Mouse (Mus musculus) lung, adult 2 months (tissue): ENCODE measurements around the gene Rftn1. TPM values are rescaled to one million over a fixed set of nuclear protein-coding genes. Genes with fewer than 3 reads are reported as not detected.
A peak's percentile ranks its signal among the peaks of the same experiment; 100 is the strongest.

ENCODE experiments used
- DNase-seq: peaks from one replicate; pipeline ENCODE4 v3.0.0; 2022
- H3K4me1 ChIP-seq: fragments of 200-500 bp; 2 replicates; pipeline ENCODE4 v1.6.1; 2011; ENCODE audit warnings: low read length; ENCODE audit not compliant: control insufficient read depth, insufficient read depth
- H3K4me3 ChIP-seq: fragments of 200-500 bp; replicated peaks from 2 replicates; pipeline ENCODE3; 2011; ENCODE audit warnings: low read depth, mild to moderate bottlenecking, control low read depth, low read length; ENCODE audit errors: extremely low read depth
- CTCF ChIP-seq: fragments of 200-500 bp; IDR thresholded peaks from 2 replicates; pipeline ENCODE4 v1.5.1; 2011; ENCODE audit warnings: mild to moderate bottlenecking, low read length, control low read depth; ENCODE audit not compliant: insufficient read depth
- POLR2A ChIP-seq: fragments of 200-500 bp; IDR thresholded peaks from 2 replicates; pipeline ENCODE4 v1.6.1; 2011; ENCODE audit warnings: low read depth, mild to moderate bottlenecking, control low read depth, low read length, borderline replicate concordance; ENCODE audit errors: extremely low read depth
- WGBS: fragments of 180-500 bp; shearing (Covaris S2); methylation state at CpG from one replicate; pipeline ENCODE4 v1.1.7; 2018; 5-methylcytosine and 5-hydroxymethylcytosine counted together
- polyA plus RNA-seq: library from polyadenylated mRNA; depleted of rRNA; stranded (reverse); fragments of >200 nt; gene quantifications from 2 replicates; pipeline ENCODE4 v1.2.3, GENCODE M21; 2012

The Rftn1 gene
- polyA plus RNA-seq, 1 experiment = 32.4 TPM

DNA sequence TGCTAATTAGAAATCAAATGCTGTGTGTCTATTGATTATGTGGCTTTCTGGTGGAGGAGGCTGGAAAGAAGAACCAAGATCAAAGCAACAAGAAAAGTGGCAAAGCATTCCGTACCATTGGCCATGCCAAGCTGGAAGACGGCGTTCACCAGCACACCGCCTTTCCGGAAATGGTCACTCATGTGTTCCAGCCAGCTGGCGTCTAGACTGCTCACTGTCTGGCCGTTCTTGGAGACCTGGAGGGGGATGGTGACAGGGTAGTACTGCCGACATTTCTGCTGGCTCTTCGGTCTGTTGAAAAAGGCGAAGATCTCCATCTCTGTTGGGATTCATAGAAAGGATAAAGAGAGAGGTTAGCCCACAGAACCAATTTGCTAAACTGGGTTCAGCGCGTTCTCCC lies 143.3 kb downstream of the Rftn1 start:
- DNase-seq = no peak
- WGBS = 92% methylated on average over 12 of the region's 12 CpGs
- Histone ChIP-seq H3K4me1 (no peaks in the 10 kb centered on the region), H3K4me3 (no peak overlapping the region)
- no peak for TF ChIP-seq POLR2A
- no peak for TF ChIP-seq CTCF

DNA sequence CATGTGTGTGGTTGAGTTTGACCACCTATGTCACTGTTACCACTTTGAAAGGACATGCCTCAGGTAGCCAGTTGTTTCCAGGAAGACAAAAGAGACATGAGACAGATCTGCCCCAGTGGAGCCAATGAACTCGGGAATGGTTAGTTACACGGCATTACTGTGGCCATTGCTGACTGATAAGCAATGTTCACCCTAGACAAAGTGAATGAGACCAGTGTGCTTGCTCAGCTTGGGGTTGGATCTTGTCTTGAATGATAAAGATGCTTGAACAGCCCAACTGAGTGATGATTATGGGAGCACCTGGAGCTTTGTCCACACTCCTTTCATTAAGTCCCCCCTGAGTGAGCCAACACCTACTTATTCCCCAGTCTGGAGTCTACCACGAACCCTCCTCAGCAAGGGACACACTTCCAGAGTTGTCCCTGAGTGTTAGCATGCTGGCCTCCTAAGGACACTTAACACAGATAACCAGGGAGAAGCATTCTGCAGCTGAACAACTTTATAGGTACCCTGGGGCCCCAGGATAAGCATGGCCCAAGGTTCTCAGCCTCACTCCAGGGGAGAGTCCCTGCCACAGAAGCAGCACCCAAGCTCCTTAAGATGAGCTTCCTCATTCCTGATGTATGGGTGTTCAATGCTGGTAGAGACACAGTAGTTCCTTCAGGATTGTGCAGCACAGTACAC lies 149.6 kb downstream of the Rftn1 start:
- no peak for DNase-seq
- no peak for TF ChIP-seq CTCF
- no peak for TF ChIP-seq POLR2A
- WGBS = 94% methylated on average over 3 of the region's 3 CpGs
- H3K4me3 ChIP-seq = no peak overlapping the region
- H3K4me1 ChIP-seq = no peaks in the 10 kb centered on the region

GRCm38 (mm10) chr17:50037882-50038665 lies 152.4 kb downstream of the Rftn1 start:
- Histone ChIP-seq H3K4me1 (peaks cover 3% of the 10 kb centered on the region; the same call in 1 of the 2 replicates), H3K4me3 (no peak overlapping the region)
- TF ChIP-seq POLR2A = no peak
- no peak for TF ChIP-seq CTCF
- no peak for DNase-seq
- WGBS = 59% methylated on average over 10 of the region's 10 CpGs

DNA sequence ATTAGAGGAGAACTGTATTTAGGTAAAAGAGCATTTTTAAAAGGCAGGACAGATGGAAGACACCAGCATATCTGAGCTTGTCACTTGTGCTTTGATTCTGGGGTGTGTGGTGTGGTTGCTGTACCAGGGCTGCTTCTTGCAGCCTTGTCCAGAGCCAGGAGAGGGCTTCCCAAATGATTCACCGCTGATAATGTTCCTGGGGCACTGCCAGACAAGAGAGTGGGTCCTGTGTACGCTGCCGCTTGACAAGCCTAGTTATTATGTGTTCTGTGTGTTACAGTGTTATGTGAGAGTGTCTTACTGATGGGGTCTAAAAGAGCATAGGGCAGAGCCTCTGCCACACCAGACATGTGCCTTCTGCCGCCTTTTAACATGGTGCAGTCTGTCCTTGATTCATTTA lies 153.1 kb downstream of the Rftn1 start:
- peaks cover 3% of the 10 kb centered on the region; the same call in 1 of the 2 replicates for H3K4me1 ChIP-seq
- no peak for DNase-seq
- H3K4me3 ChIP-seq = no peak overlapping the region
- WGBS = 80% methylated on average over 4 of the region's 4 CpGs
- TF ChIP-seq CTCF (no peak), POLR2A (no peak)

GRCm38 (mm10) chr17:50036751-50037385 lies 153.6 kb downstream of the Rftn1 start:
- H3K4me3 ChIP-seq = no peak overlapping the region
- DNase-seq = no peak
- TF ChIP-seq POLR2A (no peak), CTCF (no peak)
- WGBS = 89% methylated on average over 14 of the region's 14 CpGs
- peaks cover 3% of the 10 kb centered on the region; the same call in 1 of the 2 replicates for H3K4me1 ChIP-seq

GRCm38 (mm10) chr17:50033698-50034097 lies 156.8 kb downstream of the Rftn1 start:
- Histone ChIP-seq H3K4me1 (peaks cover 3% of the 10 kb centered on the region; the same call in 1 of the 2 replicates), H3K4me3 (no peak overlapping the region)
- TF ChIP-seq POLR2A (no peak), CTCF (no peak)
- no peak for DNase-seq
- WGBS = 51% methylated on average over 6 of the region's 6 CpGs

DNA sequence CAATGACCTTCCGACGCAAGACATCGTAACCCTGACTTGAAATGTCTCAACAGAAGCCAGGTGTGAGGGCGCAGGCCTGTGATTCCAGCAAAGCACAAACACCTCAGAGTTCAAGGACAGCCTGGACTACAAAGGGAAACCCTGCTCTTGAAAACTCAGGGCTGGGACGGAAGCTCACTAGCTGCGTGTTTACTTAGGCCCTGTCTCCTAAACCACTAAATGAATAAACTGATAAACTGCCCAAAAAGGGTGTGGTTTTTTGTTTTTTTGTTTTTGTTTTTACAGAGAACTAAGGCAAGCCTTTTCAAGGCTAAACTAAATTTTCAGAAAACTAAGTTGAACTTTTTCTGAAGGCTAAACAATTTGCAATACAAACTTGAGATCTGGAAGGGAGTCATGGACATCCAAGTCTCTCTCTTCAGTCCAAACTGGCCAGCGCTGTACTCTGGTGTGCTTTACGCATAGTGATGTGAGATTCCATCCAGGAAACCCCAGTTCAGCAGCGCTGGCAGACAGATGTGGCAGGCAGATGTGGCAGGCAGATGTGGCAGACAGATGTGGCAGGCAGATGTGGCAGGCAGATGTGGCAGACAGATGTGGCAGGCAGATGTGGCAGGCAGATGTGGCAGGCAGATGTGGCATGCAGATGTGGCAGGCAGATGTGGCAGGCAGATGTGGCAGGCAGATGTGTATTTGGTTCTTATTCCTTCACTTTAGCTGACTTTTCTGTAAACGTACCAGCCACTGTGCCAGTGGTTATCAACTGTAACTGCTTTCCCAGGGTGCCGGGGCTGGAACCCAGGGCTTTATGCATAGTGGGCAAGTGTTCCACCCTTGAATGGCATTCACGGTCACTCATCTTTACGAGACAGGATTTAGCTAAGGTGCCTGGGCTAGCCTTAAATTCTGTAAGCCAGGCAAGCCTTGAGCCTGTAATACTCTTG lies 158.7 kb downstream of the Rftn1 start:
- no peak overlapping the region for H3K4me3 ChIP-seq
- TF ChIP-seq POLR2A (no peak), CTCF (no peak)
- no peak for DNase-seq
- H3K4me1 ChIP-seq = peaks cover 3% of the 10 kb centered on the region; the same call in 1 of the 2 replicates
- WGBS = 81% methylated on average over 13 of the region's 13 CpGs

DNA sequence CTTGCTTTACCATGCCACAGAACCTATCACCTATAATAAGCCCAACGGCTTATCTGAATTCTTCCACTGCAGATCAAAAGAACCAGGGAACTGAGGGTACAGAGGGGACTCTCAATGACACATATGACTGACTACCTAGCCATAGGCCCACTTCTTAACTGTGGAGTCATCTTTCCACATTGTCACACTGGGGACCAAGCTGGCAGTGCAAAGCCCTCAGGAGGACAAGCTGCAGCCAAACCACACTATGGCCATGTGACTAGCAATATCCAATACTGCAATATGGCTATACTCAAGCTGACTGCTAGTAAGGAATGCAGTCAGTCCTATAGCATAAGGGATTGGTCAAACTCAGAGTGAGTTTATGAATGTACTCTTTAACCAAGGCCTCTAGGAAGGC lies 164.8 kb downstream of the Rftn1 start:
- TF ChIP-seq POLR2A (no peak), CTCF (no peak)
- DNase-seq = no peak
- Histone ChIP-seq H3K4me3 (no peak overlapping the region), H3K4me1 (peaks cover 3% of the 10 kb centered on the region)
- 69% methylated on average over 1 of the region's 1 CpGs for WGBS

DNA sequence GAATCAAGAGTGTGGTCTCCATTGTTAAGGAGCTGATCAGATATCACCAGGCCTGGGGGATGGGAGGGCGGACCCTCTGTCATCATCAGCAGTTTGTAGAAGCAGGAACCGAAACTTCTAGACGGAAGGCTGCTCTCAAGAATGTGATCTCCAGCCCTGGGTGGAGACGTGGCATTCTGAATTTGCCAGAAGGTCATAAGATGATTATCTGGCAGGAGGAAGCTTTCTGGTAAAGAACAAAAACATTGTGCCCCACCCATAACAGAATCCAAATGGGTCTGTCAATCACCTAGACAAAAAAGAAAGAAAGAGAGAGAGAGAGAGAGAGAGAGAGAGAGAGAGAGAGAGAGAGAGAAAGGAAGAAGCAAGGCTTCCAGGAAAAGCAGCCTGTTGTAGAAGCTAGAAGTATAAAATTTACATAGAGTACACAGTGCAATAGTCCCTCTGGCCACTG lies 165.3 kb downstream of the Rftn1 start:
- 44% methylated on average over 4 of the region's 4 CpGs for WGBS
- TF ChIP-seq CTCF (no peak), POLR2A (no peak)
- Histone ChIP-seq H3K4me3 (no peak overlapping the region), H3K4me1 (peaks cover 5% of the 10 kb centered on the region)
- DNase-seq = peak; percentile 17
